Mouse (Mus musculus) regulatory T cell (primary cell): ENCODE data around the gene Tmem198.

Experiments used
- in situ Hi-C: fragments of 300-600 bp; cut with MboI, MseI; formaldehyde crosslinking; loops from one replicate; pipeline ENCODE4 v1.15.1; 2025; ENCODE audit warnings: high pct_unique_total_duplicates

The Tmem198 gene

DNA sequence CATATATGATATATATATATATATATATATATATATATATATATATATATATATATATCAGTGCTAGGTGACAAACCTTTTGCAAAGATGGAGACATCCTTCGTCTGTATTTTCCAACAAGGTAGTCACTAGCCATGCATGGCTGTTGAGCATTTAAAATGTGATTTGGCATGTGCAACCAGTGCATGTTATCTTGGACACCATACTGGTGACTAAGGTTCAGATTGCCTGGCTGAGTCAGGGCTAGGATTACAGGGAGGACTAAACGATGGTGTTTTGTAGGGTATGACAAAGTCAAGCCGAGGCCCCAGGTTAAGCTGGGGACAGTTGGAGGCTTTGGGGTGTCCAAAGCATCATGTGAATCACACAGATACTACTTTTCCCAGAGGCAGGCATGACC is 23.9 kb upstream of the Tmem198 start:
- in situ Hi-C loops: no loop called here

DNA sequence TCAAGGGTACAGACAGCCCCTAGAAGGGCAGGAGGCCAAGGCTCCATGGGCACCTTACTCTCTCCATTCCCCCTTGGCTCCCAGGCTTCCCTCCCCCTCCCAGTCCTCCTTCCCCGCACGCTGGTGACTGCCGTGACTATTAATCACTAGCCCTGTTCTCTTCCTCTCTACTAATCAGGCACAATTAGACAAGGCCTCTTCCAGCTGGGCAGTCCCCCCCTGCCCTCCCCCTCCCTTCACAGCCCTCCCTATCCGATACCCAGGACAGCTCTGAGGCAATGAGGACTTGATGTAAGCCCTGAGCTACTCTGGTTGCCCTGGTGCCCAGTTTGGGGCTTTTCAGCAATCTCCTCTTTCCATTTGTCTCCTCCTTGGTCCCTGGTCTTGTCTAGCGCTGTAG is 23.4 kb upstream of the Tmem198 start:
- in situ Hi-C loops: no loop called here

DNA sequence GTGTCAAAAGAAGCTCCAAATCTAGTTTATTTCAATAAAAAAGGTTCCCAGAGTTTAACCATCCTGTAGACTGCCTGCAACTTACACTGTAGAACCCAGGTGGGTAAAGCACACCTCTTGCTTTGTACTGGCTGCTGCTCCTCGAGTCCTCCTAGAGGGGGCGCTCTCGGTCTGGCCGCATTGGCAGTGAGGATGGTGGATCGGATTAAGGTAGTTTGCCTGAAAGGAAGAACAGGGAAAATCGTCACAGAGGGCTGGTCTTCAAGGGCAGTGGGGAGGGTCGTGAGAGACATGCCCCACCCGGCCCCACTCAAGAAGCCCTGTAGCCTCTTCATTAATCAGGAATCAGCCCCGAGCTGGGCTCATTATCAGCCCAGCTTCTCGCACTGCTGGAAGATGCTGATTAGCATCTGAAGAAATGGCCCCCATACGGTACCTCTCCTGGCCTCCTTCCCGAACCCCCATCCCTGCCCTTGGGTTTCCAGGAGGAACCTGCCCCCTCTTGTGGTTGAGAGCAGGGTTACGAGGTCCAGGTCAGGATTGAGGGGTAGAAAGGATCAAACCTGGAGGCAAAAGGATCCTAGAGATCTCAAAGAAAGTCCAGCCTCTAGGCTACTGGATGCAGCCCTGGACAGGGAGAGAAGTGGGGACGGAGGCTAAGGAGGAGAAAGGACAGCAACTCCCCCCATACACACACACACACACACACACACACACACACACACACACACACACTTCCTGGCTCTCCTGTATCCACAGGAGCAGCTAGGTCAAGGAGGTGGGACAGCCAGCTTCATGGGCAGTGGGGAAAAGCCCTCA is 22.4 kb upstream of the Tmem198 start:
- in situ Hi-C loops: no loop called here

DNA sequence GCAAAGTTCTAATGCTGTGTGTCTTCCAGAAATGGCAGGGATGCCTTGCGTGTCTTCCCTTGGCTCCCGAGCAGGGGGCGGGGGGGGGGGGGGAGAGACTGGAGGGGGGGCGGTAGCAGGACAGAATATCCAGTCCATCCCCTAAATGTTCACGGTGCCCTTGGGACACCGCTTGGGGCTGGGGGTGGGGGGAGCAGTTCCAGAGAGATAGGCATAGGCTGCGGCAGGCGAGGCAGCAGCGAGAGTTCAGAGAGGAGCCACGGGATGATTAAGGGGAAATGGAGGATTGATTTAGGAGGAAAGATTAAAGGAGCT is 21.7 kb upstream of the Tmem198 start:
- in situ Hi-C loops: no loop called here

DNA sequence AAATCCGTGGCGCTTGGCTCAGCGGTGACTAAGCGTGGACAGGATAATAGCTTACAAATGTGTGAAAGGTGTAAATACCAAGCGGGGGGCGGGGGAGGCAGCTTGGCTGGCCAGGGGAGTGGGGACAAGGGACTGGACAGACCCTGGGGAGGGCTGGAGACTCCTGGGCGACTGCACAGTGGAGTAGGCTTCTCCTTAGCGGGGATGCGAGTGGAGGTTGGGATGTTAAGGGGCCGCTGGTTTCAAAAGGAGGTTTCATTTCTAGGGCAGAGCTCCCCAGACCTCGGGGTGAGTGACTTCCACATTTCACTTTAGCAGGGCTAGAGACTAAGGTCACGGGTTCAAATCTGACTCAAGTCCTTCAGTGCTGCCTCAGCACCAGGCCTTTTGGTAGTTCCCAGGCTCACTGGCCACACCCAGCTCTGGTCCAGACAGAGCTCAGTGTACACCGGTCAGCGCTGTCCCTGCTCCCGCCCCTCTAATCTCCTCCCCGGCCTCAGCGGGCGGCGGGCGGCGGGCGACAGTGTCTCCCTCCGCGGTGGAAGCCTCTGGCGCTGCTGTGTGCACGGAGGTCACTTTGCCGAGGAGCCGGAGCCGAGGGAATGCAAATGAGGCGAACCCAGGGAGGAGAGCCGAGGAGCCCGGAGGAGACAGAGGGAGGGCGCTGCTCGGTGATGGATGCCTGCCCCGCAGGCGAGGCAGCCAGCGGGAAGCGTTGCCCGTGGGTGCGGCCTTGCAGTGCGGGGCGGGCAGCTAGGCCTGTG is 21.1 kb upstream of the Tmem198 start:
- in situ Hi-C loops: no loop called here

DNA sequence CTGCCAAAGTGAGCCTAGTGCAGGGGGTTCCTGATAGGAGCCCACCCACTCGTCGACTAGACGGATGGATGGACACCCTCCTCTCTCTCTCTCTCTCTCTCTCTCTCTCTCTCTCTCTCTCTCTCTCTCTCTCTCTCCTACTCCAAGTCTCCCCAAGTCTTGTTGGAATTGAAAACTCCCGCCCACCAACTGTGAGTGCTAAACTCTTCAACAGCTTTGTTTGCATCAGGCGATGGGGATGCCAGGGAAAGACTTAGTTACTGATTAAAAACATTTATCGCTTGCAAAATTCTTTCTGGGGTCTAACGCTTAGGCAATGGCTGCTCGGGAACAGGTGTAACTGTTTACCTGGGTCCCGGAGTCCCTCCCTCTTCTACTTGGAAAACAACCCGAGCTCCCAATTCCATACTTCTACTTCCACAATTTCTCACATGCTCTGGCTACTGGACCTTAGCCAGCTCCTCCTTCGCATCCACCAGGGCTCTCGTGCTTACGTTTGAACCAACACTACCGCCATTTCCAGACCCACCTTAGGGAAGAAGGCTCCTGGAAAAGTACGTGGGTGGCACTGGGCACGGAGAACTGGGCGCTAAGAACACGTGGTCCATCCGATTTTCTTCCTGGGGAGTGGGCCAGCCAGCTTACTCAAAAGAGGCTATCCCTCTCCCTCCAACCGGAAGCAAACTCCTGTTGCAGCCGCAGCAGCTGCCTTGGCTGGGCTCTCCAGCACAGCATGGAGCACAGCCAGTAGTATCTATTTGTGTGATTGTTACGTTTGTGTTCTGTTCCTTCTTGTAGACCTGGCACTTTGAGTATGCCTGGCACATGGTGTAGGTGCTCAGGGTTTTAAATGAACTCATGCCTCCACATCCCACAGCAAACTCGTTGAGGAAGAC is 20.3 kb upstream of the Tmem198 start:
- in situ Hi-C loops: no loop called here

DNA sequence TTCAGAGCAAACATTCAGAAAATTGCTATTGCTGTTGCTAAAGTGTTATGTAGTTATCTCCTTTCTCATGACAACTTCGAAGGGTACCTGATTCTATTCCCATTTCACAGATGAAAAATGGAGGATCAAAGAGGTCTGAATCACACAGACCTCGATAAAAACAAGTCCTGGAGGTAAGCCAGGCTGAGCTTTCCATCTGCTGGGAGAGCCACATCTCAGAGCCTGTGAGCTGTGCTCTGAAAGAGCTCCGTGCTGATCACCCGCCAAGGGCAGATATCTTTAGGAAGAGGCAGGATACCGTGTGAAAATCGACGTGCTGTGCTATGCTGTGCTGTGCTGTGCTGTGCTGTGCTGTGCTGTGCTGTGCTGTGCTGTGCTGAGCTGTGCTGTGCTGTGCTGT is 19.0 kb upstream of the Tmem198 start:
- in situ Hi-C loops: loop anchor here (10.0 kb wide), 1 partner anchor 405 kb away; no protein-coding TSS in a partner anchor

DNA sequence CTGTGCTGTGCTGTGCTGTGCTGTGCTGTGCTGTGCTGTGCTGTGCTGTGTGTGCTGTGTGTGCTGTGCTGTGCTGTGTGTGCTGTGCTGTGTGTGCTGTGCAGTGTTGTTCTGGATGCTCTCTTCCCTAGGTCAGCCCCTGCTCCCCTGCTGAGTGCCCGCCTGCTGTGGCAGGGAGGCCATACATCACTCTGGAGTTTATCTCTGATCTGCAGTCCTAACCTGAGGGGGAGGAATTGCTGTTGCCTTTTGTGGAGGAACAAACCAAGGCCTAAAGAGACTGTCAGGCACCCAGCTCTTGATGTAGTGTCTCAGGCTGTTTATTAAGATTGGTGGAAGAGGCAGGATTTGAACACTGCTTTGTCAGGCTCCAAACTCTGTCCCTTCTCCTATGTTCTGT is 16.7 kb upstream of the Tmem198 start:
- in situ Hi-C loops: loop anchor here (10.0 kb wide), 1 partner anchor 408 kb away; no protein-coding TSS in a partner anchor

DNA sequence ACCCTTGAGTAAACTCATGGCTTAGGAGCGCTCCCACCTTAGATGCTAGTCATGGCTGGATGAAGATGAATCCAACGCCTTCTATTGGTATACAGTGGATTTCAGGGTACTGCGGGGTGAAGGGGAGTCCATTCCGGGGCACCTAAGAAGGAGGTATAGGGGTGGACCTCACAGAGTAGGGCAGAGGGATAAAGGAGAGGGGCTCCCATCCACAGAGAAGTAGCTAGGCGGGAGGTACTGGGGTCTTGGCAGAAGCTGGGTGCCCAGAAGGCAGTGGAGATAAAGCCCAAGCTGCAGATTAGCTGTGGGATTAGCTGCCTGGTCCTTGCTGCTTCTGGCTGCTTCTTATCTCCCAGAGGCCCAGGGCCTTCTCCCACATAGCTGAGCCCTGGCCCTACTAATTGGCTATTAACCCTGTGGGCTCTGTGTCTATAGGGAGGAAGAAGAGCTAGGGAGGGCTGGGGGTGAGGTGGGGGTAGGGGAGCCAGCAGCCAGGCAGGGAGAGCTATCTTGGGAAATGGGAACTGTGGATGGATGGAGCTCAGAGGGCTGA is 15.6 kb upstream of the Tmem198 start:
- in situ Hi-C loops: loop anchor here (10.0 kb wide), 1 partner anchor 409 kb away; no protein-coding TSS in a partner anchor

DNA sequence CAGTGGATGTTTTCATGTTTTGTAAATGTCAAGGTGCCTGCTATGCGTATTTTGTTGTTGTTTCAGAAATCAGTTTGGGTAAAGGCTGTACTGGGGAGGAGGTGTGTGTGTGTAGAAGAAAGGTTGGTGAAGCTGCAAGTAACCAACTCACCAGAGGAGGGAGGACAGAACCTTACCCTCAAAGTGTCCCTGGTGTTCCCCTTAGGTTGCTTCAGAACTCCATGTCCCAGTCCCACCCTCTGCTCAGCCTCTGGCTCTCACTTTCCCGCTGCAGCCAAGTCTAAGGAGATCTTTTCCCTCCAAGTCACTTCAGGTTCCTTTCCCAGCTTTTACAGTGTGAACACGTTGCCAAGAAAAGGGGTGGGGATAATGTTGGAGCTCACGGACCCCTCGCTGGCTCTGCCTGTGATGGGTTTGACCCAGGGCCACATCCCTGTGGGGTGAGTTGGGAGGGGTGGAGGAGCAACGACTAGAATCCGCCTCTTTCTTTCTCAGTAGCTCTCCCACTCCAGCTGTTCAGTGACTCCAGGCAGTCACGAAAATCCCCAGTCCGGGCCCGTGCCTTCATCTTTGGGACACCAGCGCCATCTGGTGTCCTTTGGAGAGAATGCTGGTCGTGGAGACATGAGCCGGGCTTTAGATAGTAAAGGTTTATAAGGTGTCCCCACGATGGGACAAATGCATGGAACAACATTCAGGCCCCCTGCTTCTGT is 12.0 kb upstream of the Tmem198 start:
- in situ Hi-C loops: loop anchor here (10.0 kb wide), 1 partner anchor 413 kb away; no protein-coding TSS in a partner anchor

DNA sequence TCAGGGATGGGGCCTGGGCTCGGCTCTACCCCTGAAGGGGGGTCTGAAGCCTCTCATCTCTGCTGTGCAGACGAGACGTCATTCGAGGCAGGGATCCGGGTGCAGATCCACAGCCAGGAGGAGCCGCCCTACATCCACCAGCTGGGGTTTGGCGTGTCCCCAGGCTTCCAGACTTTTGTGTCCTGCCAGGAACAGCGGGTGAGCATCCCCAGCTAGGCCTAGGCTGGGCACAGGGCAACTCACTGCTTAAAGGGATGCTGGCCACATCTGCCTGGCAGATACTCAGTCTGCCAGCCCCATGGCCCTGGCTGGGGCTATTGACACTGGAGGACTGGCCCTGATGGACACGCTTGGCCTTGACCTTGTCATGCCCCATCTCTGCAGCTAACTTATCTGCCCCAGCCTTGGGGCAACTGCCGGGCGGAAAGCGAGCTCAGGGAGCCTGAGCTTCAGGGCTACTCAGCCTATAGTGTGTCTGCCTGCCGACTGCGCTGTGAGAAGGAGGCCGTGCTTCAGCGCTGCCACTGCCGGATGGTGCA is 10.0 kb upstream of the Tmem198 start:
- in situ Hi-C loops: loop anchor here (10.0 kb wide), 1 partner anchor 415 kb away; no protein-coding TSS in a partner anchor

DNA sequence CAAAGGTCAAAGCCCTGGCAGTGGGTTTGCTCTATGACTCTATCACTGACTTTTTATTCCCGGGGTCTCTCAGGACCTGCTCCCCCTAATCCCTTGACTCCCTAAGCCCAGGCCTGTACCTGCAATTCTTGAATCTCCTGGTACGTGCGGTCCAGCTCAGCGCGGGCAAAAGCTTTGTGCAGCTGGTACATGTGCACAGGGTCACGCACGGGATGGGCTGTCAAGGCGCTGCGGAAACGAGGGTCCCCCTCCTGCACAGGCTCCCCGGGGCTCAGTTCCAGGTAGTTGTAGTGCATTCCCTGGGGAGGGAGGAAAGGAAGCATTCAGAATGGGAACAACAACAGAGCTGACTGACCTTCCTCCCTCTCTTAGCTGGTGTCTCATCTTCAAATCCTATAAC is 2.9 kb upstream of the Tmem198 start:
- in situ Hi-C loops: loop anchor here (5.0 kb wide), 1 partner anchor 46 kb away; the partner anchor contains the start of gene Stk11ip

DNA sequence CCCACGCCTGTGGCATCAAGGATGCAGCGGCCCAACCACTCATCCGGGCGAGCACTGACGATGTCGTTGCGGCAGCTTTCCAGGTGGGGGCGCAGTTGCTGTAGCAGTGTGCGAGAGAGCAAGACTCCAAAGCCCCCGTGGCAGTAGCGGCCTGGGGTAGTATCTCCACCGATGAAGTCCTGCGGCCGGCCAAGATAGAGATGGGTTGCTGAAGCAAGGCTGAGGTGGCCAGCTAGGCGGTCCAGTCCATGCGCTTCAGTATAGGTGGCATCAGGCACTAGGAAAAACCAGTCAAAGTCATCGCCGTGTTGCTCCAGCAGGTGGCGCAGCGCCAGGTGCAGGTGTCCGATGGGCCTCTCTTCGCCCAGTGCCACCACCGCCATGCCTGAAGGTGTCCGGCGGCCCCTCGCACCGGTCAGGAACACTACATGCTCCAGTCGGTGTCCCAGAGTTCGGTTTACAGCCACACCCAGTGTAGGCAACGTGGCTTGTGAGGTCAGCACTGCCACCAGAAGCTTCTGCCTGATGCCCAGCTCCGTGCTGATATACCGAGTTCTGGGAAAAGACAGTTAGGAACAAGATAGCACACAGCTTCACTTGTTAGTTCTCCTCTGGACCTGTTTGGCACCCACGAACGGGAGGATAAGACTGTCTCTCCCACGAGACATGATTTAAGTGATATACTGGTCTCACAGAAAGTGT is 1.9 kb upstream of the Tmem198 start:
- in situ Hi-C loops: loop anchor here (5.0 kb wide), 1 partner anchor 45 kb away; the partner anchor contains the start of gene Stk11ip

DNA sequence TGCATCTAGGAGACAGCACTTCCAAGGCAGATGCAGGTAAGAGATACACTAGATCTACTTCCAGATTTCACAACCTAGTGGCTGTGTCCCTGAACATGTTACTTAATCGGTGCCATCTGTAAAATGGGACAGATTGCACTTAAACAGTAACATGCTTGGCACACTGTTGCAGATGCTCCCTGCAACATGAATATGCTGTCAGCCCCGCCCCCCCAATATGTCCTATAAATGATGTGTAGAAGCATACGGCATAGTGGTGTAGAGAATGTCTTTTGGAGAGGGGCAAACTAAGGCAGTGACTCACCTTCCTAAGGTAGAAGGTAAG is 1.4 kb upstream of the Tmem198 start:
- in situ Hi-C loops: loop anchor here (5.0 kb wide), 1 partner anchor 44 kb away; the partner anchor contains the start of gene Stk11ip

DNA sequence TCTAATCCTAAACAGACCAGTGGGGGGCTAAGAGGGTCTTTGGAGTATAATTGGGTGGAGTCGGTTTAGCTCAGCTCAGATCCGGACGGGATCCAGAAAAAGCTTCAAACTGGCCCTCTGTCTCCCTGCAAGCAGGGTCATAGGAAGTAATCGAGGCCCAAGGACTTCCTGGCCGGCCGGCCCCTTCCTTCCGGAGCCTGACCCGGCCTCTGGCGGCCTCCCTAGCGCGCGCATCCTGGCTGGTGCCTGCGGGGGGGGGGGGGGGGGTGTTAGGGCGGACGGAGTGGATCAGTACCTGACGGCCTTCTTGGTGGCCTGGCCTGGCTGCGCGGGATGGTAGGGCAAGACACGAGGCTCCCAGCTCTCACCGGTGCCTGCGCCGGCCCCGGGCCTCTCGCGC is 835 bp upstream of the Tmem198 start:
- in situ Hi-C loops: loop anchor here (5.0 kb wide), 1 partner anchor 44 kb away; the partner anchor contains the start of gene Stk11ip

DNA sequence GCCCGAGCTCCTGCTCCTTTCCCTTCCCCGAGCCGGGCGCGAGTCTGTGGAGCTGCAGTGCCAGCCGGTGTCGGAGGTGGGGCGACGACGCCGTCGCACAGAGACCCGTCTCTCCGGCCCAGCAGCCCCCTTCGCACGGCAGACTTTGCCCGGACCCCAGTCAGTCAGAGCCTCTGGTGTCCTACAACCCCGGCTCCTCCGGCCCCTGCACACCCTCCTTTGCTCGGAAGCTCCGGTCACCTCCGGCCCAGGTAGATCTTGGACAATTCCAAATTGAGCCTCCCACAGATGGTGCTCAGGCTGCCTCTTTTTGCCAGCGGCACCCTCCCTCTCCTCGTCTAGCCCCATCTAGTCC is 280 bp downstream of the Tmem198 start:
- in situ Hi-C loops: loop anchor here (5.0 kb wide), 1 partner anchor 43 kb away; the partner anchor contains the start of gene Stk11ip

DNA sequence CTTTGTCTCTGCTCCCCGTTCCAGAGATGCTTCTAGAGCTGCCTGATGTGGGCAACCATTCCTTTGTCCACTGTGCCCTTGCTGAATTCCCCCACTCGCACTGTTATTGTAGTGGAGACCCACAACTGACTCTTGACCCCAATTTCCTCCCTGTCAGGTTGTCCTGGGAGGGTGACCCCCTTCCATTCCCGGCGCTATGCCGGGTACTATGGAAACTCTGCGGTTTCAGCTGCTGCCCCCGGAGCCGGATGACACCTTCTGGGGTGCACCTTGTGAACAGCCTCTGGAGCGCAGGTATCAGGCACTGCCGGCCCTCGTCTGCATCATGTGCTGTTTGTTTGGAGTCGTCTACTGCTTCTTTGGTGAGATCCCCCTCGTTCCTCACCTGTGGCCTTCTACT is 704 bp downstream of the Tmem198 start:
- in situ Hi-C loops: no loop called here

DNA sequence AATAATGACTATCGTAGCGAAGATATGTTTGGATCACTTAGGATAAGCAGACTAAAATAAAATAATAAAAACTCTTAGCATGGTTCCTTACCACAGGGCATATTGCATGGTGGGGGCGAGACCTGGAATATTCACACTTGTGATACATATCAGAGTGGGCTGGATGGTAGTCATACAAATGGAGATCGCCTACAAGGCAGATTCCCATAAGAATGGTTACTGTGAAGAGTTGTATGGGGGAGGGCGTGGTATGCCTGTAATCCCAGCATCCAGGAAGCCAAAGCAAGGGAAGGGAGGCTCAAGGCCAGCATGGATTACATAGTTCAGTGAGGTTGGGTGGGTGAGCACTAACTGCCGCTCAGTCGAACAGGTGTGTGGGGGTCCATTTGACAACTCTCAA is 1.4 kb downstream of the Tmem198 start:
- in situ Hi-C loops: no loop called here

DNA sequence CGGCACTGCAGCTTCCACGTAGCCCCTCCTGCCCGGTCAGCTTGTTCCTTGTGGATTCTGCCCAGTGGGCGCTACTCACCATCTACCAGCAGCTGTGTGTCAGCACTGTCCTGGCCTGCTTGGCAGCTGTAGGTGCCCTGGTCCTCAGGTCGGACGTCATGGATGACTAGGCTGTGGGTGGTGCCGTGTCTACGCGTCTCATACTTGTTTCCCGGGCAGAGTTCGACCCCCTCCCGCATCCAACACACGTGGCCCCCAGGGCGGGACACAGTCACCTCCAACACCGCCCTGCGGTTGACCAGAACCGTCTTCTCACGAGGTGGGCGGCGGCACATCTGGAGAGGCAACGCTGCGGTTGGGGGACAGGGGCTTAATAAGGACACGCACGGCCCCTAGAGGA is 7.2 kb downstream of the Tmem198 start:
- in situ Hi-C loops: no loop called here

DNA sequence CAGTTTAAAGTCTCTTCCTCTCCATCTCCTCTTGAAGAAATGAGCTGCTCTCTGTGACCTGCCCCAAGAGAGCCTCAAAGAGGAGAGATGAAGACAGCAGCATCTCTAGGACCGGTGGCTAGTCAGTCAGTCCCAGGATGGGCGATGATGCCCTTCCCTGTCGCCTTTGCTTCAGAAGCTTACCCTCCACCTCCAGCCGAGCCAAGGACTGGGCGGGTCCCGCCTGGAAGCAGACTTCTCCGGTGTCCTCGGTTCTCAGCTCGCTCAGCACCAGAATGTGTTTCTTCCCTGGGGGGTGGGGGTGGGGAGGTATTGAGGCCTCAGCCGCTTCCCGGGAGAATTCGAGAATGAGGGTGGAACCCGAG is 7.7 kb downstream of the Tmem198 start:
- in situ Hi-C loops: no loop called here
